Mouse (Mus musculus) myocyte (in vitro differentiated cells): ENCODE data around the gene Tent5b. TPM values are rescaled to one million over a fixed set of nuclear protein-coding genes. Genes with fewer than 3 reads are reported as not detected.
A peak's percentile ranks its signal among the peaks of the same experiment; 100 is the strongest.

Experiments used
- H3K27me3 ChIP-seq: one replicate; pipeline ENCODE4 v1.6.1; 2011; ENCODE audit not compliant: control insufficient read depth, insufficient read depth, insufficient read length
- H3K36me3 ChIP-seq: one replicate; pipeline ENCODE4 v1.6.1; 2011; ENCODE audit not compliant: control insufficient read depth, insufficient read depth
- H3K4me2 ChIP-seq: one replicate; pipeline ENCODE4 v1.6.1; 2011; ENCODE audit warnings: low read depth, control low read depth
- H3K4me3 ChIP-seq: one replicate; pipeline ENCODE4 v1.5.1; 2011; ENCODE audit warnings: mild to moderate bottlenecking, control low read depth, moderate library complexity
- H3K79me2 ChIP-seq: one replicate; pipeline ENCODE4 v1.6.1; 2011; ENCODE audit not compliant: control insufficient read depth, insufficient read depth
- H3ac ChIP-seq: one replicate; pipeline ENCODE4 v1.6.1; 2011; ENCODE audit not compliant: control insufficient read depth, insufficient read length
- CEBPB ChIP-seq: IDR thresholded peaks from 2 replicates; pipeline ENCODE4 v1.6.1; 2011; ENCODE audit warnings: mild to moderate bottlenecking, moderate library complexity; ENCODE audit not compliant: poor library complexity, insufficient read depth, severe bottlenecking
- E2F4 ChIP-seq: IDR thresholded peaks from one replicate; pipeline ENCODE4 v1.6.1; 2011; ENCODE audit warnings: mild to moderate bottlenecking, control low read depth, moderate library complexity; ENCODE audit not compliant: insufficient read depth
- MAX ChIP-seq: IDR thresholded peaks from one replicate; pipeline ENCODE4 v1.6.1; 2011; ENCODE audit warnings: low read depth, mild to moderate bottlenecking, control low read depth
- MYOD1 ChIP-seq, 3 experiments: IDR thresholded peaks; one replicate each; pipeline ENCODE4 v1.6.1; 2011; ENCODE audit warnings: control low read depth in 2 of 3, low read depth in 2 of 3, mild to moderate bottlenecking in 2 of 3, moderate library complexity in 1 of 3; ENCODE audit not compliant: insufficient read length in 2 of 3, control insufficient read depth in 1 of 3
- MYOG ChIP-seq, 3 experiments: IDR thresholded peaks; one replicate each; pipeline ENCODE4 v1.6.1; 2011; ENCODE audit warnings: control low read depth in 2 of 3, low read depth in 2 of 3, mild to moderate bottlenecking in 2 of 3; ENCODE audit not compliant: insufficient read length in 2 of 3, control insufficient read depth in 1 of 3, insufficient read depth in 1 of 3
- POLR2A ChIP-seq: IDR thresholded peaks from one replicate; pipeline ENCODE4 v1.6.1; 2011; ENCODE audit warnings: low read depth, mild to moderate bottlenecking, control low read depth, moderate library complexity; ENCODE audit not compliant: insufficient read length
- POLR2AphosphoS2 ChIP-seq: IDR thresholded peaks from one replicate; pipeline ENCODE4 v1.6.1; 2011; ENCODE audit warnings: low read depth, control low read depth; ENCODE audit not compliant: insufficient read length
- REST ChIP-seq: IDR thresholded peaks from one replicate; pipeline ENCODE4 v1.6.1; 2011; ENCODE audit warnings: mild to moderate bottlenecking, control low read depth, moderate library complexity; ENCODE audit not compliant: insufficient read depth, insufficient read length
- SRF ChIP-seq: IDR thresholded peaks from one replicate; pipeline ENCODE4 v1.6.1; 2011; ENCODE audit warnings: low read depth; ENCODE audit not compliant: control insufficient read depth, insufficient read length
- TCF12 ChIP-seq: IDR thresholded peaks from one replicate; pipeline ENCODE4 v1.6.1; 2011; ENCODE audit warnings: mild to moderate bottlenecking, control low read depth; ENCODE audit not compliant: poor library complexity, insufficient read depth, severe bottlenecking
- TCF3 ChIP-seq: IDR thresholded peaks from one replicate; pipeline ENCODE4 v1.6.1; 2011; ENCODE audit warnings: low read depth, control low read depth; ENCODE audit not compliant: insufficient read length
- USF1 ChIP-seq: IDR thresholded peaks from one replicate; pipeline ENCODE4 v1.6.1; 2011; ENCODE audit warnings: low read depth, mild to moderate bottlenecking, control low read depth, moderate library complexity
- polyA plus RNA-seq: library from polyadenylated mRNA; unstranded; fragments of >200 nt; fragmentation: generic; extraction: Trizol; gene quantifications from one replicate; pipeline ENCODE4 v1.2.1, GENCODE M21; 2012; ENCODE audit warnings: missing spikeins

The Tent5b gene
- polyA plus RNA-seq, 1 experiment: 3.3 TPM

- TF ChIP-seq TCF12 (no peak), REST (no peak)
- Histone ChIP-seq H3ac (no peak overlapping the region), H3K27me3 (no peaks in the 10 kb centered on the region)
Measured at GRCm38 (mm10) chr4:133512972-133513371, 33.0 kb downstream of the Tent5b start.

DNA sequence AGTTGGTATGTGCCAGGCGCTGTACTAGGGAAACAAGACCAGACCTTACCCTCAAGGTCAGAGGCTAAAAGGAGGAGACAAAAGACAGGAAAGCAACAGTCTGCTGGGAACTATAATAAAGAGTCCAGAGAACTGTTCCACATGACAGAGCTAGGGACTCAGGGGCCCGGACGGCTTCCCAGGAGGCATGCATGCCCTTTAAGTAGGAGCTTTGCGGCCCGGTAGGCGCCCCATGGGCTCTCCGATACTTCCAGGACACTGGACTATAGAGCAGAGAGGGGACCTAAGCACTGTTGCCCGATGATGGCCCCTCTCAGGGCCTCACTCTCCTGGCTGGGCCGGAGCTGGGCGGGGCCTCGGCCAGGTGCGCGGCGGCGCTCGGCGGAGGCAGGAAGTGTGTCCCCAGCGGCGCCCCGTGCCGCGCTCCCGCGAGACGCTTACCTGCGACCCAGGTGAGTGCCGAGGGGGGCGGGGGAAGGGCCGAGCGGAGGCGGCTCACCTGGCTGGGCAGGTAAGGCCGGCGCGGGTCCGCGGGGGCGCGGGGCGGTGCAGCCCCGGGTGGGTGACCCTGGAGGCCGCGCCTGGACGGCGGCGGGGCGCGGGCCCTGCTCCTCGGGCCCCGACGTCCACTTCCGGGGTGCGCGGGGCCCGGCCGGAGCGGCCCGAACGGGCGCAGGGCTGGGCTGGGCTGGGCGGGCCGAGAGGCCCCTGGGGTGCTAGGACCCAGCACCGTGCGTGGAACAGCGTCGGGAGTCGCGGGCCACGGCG, 38.9 kb downstream of the Tent5b start, which contains the start of gene Kdf1:
Gene Kdf1 (plus strand): TSS at position 363 of the 768 bp plus-strand sequence.
- Histone ChIP-seq H3K4me3 (no peak within 1 kb of the TSS), H3K36me3 (no peaks in the 10 kb centered on the region), H3ac (no peak within 1 kb of the TSS), H3K4me2 (no peak within 1 kb of the TSS), H3K27me3 (peaks cover 17% of the 10 kb centered on the region), H3K79me2 (no peaks in the 10 kb centered on the region)
- TF ChIP-seq MYOG (IDR thresholded peaks at IDR 0.05; ENCODE audit: control insufficient read depth in 1 of 3, insufficient read depth in 1 of 3, insufficient read length in 2 of 3, low read depth in 2 of 3): no peak
- no peak for TF ChIP-seq TCF3
- TF ChIP-seq POLR2A: no peak
- no peak for TF ChIP-seq TCF12
- TF ChIP-seq USF1: no peak
- no peak for TF ChIP-seq MYOD1 (IDR thresholded peaks at IDR 0.05; ENCODE audit: control insufficient read depth in 1 of 3, insufficient read length in 2 of 3, low read depth in 2 of 3)
- no peak for TF ChIP-seq E2F4
- no peak for TF ChIP-seq REST
- no peak for TF ChIP-seq SRF
- no peak for TF ChIP-seq POLR2AphosphoS2
- no peak for TF ChIP-seq MAX
- TF ChIP-seq CEBPB: no peak

More at GRCm38 (mm10) chr4:133512972-133513371, 33.0 kb downstream of the Tent5b start:
- peak overlapping the region; percentile 51 for H3K4me2 ChIP-seq
- H3K36me3 ChIP-seq: no peaks in the 10 kb centered on the region
- no peaks in the 10 kb centered on the region for H3K79me2 ChIP-seq
- H3K4me3 ChIP-seq: no peak overlapping the region

- Histone ChIP-seq H3ac (no peak overlapping the region), H3K36me3 (no peaks in the 10 kb centered on the region), H3K4me3 (no peak overlapping the region), H3K4me2 (no peak overlapping the region), H3K79me2 (no peaks in the 10 kb centered on the region), H3K27me3 (peaks cover 17% of the 10 kb centered on the region)
- TF ChIP-seq POLR2A (no peak), MAX (no peak), SRF (no peak), REST (no peak), MYOD1 (IDR thresholded peaks at IDR 0.05; ENCODE audit: control insufficient read depth in 1 of 3, insufficient read length in 2 of 3, low read depth in 2 of 3) (no peak), MYOG (IDR thresholded peaks at IDR 0.05; ENCODE audit: control insufficient read depth in 1 of 3, insufficient read depth in 1 of 3, insufficient read length in 2 of 3, low read depth in 2 of 3) (no peak), TCF12 (no peak)
Measured at GRCm38 (mm10) chr4:133519369-133519665, 39.4 kb downstream of the Tent5b start.

- Histone ChIP-seq H3K4me3 (no peak overlapping the region), H3K79me2 (no peaks in the 10 kb centered on the region), H3K36me3 (no peaks in the 10 kb centered on the region), H3K27me3 (peaks cover 17% of the 10 kb centered on the region), H3K4me2 (no peak overlapping the region), H3ac (no peak overlapping the region)
- TF ChIP-seq TCF12 (no peak), MAX (no peak), MYOD1 (IDR thresholded peaks at IDR 0.05; ENCODE audit: control insufficient read depth in 1 of 3, insufficient read length in 2 of 3, low read depth in 2 of 3) (no peak)
Measured at GRCm38 (mm10) chr4:133521502-133521901, 41.6 kb downstream of the Tent5b start.

GRCm38 (mm10) chr4:133527788-133528187, 47.9 kb downstream of the Tent5b start:
- H3K36me3 ChIP-seq: no peaks in the 10 kb centered on the region
- no peak overlapping the region for H3K4me3 ChIP-seq
- TF ChIP-seq POLR2A: no peak
- TF ChIP-seq REST: no peak
- no peak for TF ChIP-seq USF1
- no peak for TF ChIP-seq POLR2AphosphoS2
- no peak for TF ChIP-seq MYOG (IDR thresholded peaks at IDR 0.05; ENCODE audit: control insufficient read depth in 1 of 3, insufficient read depth in 1 of 3, insufficient read length in 2 of 3, low read depth in 2 of 3)
- no peak for TF ChIP-seq E2F4
- no peak for TF ChIP-seq SRF
- TF ChIP-seq TCF3: no peak
- no peak for TF ChIP-seq MYOD1 (IDR thresholded peaks at IDR 0.05; ENCODE audit: control insufficient read depth in 1 of 3, insufficient read length in 2 of 3, low read depth in 2 of 3)
- TF ChIP-seq CEBPB: no peak
- TF ChIP-seq TCF12: no peak
- TF ChIP-seq MAX: no peak
- no peak overlapping the region for H3ac ChIP-seq
- no peak overlapping the region for H3K4me2 ChIP-seq
- no peaks in the 10 kb centered on the region for H3K79me2 ChIP-seq
- H3K27me3 ChIP-seq: peaks cover 6% of the 10 kb centered on the region
